8 mouse cellular contexts compared by ENCODE assay signal in genomic region chr19:3323201-3323621, GRCm38 (mm10). TPM values are rescaled to one million over a fixed set of nuclear protein-coding genes. Genes with fewer than 3 reads are reported as not detected.
A peak's percentile ranks its signal among the peaks of the same experiment; 100 is the strongest.
DNase-seq lines count a peak whose midpoint lies in the region; ATAC-seq and TF ChIP-seq lines count a peak whose summit lies in the region.

No protein-coding gene starts in this region.

- intact Hi-C loops in heart, adult 2 months (cut with DNase I) = loop anchor here (5.0 to 10.0 kb wide), 2 partner anchors 252 to 444 kb away; partner anchors contain the start of genes Kmt5b and Ppp6r3

- peak; percentile 91 for ATAC-seq in embryonic facial prominence, embryonic 13.5 days (ENCODE audit: insufficient number of reproducible peaks, insufficient read depth, low FRiP score, low TSS enrichment, low read depth)
- peak; percentile 88 for ATAC-seq in liver, embryonic 11.5 days (replicated peaks; ENCODE audit: low FRiP score)
- peak; percentile 24 for ATAC-seq in monocyte, adult 5-6 weeks (replicated peaks; ENCODE audit: insufficient number of reproducible peaks, low FRiP score, low TSS enrichment, poor library complexity, severe bottlenecking)

- no peaks in the 10 kb centered on the region for H3K36me3 ChIP-seq in embryonic facial prominence, embryonic 13.5 days
- H3K36me3 ChIP-seq in heart, adult 2 months (ENCODE audit: control insufficient read depth, insufficient read depth, low read length) = no peaks in the 10 kb centered on the region
- no peaks in the 10 kb centered on the region for H3K36me3 ChIP-seq in kidney, adult 2 months (ENCODE audit: control insufficient read depth, insufficient read depth, low read length)
- no peaks in the 10 kb centered on the region for H3K36me3 ChIP-seq in liver, embryonic 11.5 days (ENCODE audit: control insufficient read depth, insufficient read depth, low read length)
- H3K36me3 ChIP-seq in splenic B cell, adult 2 months (ENCODE audit: control insufficient read depth, insufficient read depth, low read length, poor library complexity, severe bottlenecking) = no peaks in the 10 kb centered on the region

- H3K4me1 ChIP-seq in embryonic facial prominence, embryonic 13.5 days = peaks cover 35% of the 10 kb centered on the region
- H3K4me1 ChIP-seq in heart, adult 2 months (ENCODE audit: control insufficient read depth, insufficient read depth, low read length) = peaks cover 13% of the 10 kb centered on the region
- peaks cover 8% of the 10 kb centered on the region for H3K4me1 ChIP-seq in kidney, adult 2 months (ENCODE audit: control insufficient read depth, insufficient read depth, low read length)
- peaks cover 17% of the 10 kb centered on the region for H3K4me1 ChIP-seq in liver, embryonic 11.5 days (replicated peaks; ENCODE audit: control insufficient read depth, insufficient read depth, low read length)

- peak overlapping the region; percentile 61 for H3K4me3 ChIP-seq in embryonic facial prominence, embryonic 13.5 days
- peak overlapping the region; percentile 88 for H3K4me3 ChIP-seq in heart, adult 2 months
- peak overlapping the region; percentile 97 for H3K4me3 ChIP-seq in kidney, adult 2 months (ENCODE audit: insufficient read depth, low read depth, low read length)
- H3K4me3 ChIP-seq in liver, embryonic 11.5 days (ENCODE audit: low read depth, low read length) = peak overlapping the region; percentile 61

- no peaks in the 10 kb centered on the region for H3K79me2 ChIP-seq in heart, adult 2 months (replicated peaks; ENCODE audit: control insufficient read depth, insufficient read depth, low read length)

- under 1% methylated on average over 47 of the region's 47 CpGs for WGBS in embryonic facial prominence, embryonic 13.5 days
- 2% methylated on average over 47 of the region's 47 CpGs for WGBS in heart, adult 2 months
- WGBS in kidney, adult 2 months = 2% methylated on average over 47 of the region's 47 CpGs
- WGBS in liver, embryonic 11.5 days = under 1% methylated on average over 47 of the region's 47 CpGs

- no peaks in the 10 kb centered on the region for H3K9me3 ChIP-seq in embryonic facial prominence, embryonic 13.5 days
- H3K9me3 ChIP-seq in liver, embryonic 11.5 days (ENCODE audit: control insufficient read depth, low read length) = no peaks in the 10 kb centered on the region

- TF ChIP-seq EP300 in heart, adult 2 months (IDR thresholded peaks at IDR 0.05; ENCODE audit: insufficient read depth, low read depth, low read length) = no peak

- H3K9ac ChIP-seq in embryonic facial prominence, embryonic 13.5 days = peak overlapping the region; percentile 72
- H3K9ac ChIP-seq in heart, adult 2 months (ENCODE audit: low read depth, low read length) = peak overlapping the region; percentile 93
- peak overlapping the region; percentile 60 for H3K9ac ChIP-seq in liver, embryonic 11.5 days (ENCODE audit: low read depth, low read length)

- peak overlapping the region; percentile 98 for H3K4me2 ChIP-seq in embryonic facial prominence, embryonic 13.5 days
- H3K4me2 ChIP-seq in liver, embryonic 11.5 days = peak overlapping the region; percentile 84

- peak; percentile 90 for DNase-seq in A20 (ENCODE audit: low read depth, low spot score)
- DNase-seq in adrenal gland, postnatal 4 days (ENCODE audit: low spot score in 2 of 2) = peak; percentile 82 to 87
- DNase-seq in heart, adult 2 months = peak; percentile 93 to 94
- DNase-seq in kidney, adult 2 months = peak; percentile 94
- DNase-seq in liver, embryonic 11.5 days (ENCODE audit: low spot score) = peak; percentile 84
- DNase-seq in splenic B cell, adult 2 months (ENCODE audit: low read depth, low spot score) = peak; percentile 81

- peak; percentile 83 for TF ChIP-seq POLR2A in heart, adult 2 months (IDR thresholded peaks at IDR 0.05; ENCODE audit: insufficient read depth, low read depth, low read length)
- TF ChIP-seq POLR2A in kidney, adult 2 months (IDR thresholded peaks at IDR 0.05; ENCODE audit: low read depth, low read length) = peak; percentile 43

- no peak for TF ChIP-seq CTCF in heart, adult 2 months (IDR thresholded peaks at IDR 0.05)
- no peak for TF ChIP-seq CTCF in kidney, adult 2 months (conservative IDR thresholded peaks at IDR 0.05; ENCODE audit: insufficient read depth, insufficient read length, low read depth, low read length)

- no peak overlapping the region for H3K27ac ChIP-seq in embryonic facial prominence, embryonic 13.5 days
- H3K27ac ChIP-seq in heart, adult 2 months = peak overlapping the region; percentile 97
- peak overlapping the region; percentile 100 for H3K27ac ChIP-seq in kidney, adult 2 months (ENCODE audit: insufficient read depth, low read depth, low read length)
- peak overlapping the region; percentile 13 for H3K27ac ChIP-seq in liver, embryonic 11.5 days (ENCODE audit: low read depth, low read length)

- H3K27me3 ChIP-seq in embryonic facial prominence, embryonic 13.5 days = peaks cover 39% of the 10 kb centered on the region
- no peaks in the 10 kb centered on the region for H3K27me3 ChIP-seq in heart, adult 2 months (ENCODE audit: control insufficient read depth, insufficient read depth, low read length)
- H3K27me3 ChIP-seq in kidney, adult 2 months (replicated peaks; ENCODE audit: control insufficient read depth, insufficient read depth, low read length) = no peaks in the 10 kb centered on the region
- no peaks in the 10 kb centered on the region for H3K27me3 ChIP-seq in liver, embryonic 11.5 days (replicated peaks; ENCODE audit: control insufficient read depth, insufficient read depth, low read length)
- no peaks in the 10 kb centered on the region for H3K27me3 ChIP-seq in splenic B cell, adult 2 months (ENCODE audit: control insufficient read depth, insufficient read depth, low read length, poor library complexity, severe bottlenecking)

RNA-seq across cellular contexts. Expression of gene Cpt1a, which starts 1.1 kb away (rescaled TPM):
- total RNA-seq in adrenal gland, postnatal 4 days (2021) = 100 to 1,000 TPM; 225 to 242 TPM
- polyA plus RNA-seq in embryonic facial prominence, embryonic 13.5 days (2015; fragmentation: Nextera tagmentation; extraction: Ambion mirVana) = 14.4 and 16.7 TPM in 2 replicates
- 10 to 100 TPM; 44.0 to 54.7 TPM for total RNA-seq in heart, adult 2 months (2021)
- 42.9 and 49.4 TPM in 2 replicates for polyA plus RNA-seq in heart, adult 2 months (2012; rRNA removed)
- 232 and 272 TPM in 2 replicates for polyA plus RNA-seq in kidney, adult 2 months (2012; rRNA removed)
- 15.0 and 15.8 TPM in 2 replicates for polyA plus RNA-seq in liver, embryonic 11.5 days (2014; fragmentation: Nextera tagmentation; extraction: Ambion mirVana)
- total RNA-seq in monocyte, adult 5-6 weeks (2017) = 49.3 to 85.9 TPM (median 54.0 TPM) in 3 replicates

RNA-seq across cellular contexts. Expression of gene Ighmbp2, which starts 40.4 kb away (rescaled TPM):
- total RNA-seq in adrenal gland, postnatal 4 days (2021) = 10 to 100 TPM; 11.0 to 11.9 TPM
- 12.7 and 12.9 TPM in 2 replicates for polyA plus RNA-seq in embryonic facial prominence, embryonic 13.5 days (2015; fragmentation: Nextera tagmentation; extraction: Ambion mirVana)
- total RNA-seq in heart, adult 2 months (2021) = 1 to 10 TPM; 2.2 to 2.8 TPM
- polyA plus RNA-seq in heart, adult 2 months (2012; rRNA removed) = 2.3 and 2.7 TPM in 2 replicates
- 3.5 and 4.1 TPM in 2 replicates for polyA plus RNA-seq in kidney, adult 2 months (2012; rRNA removed)
- 7.4 and 8.8 TPM in 2 replicates for polyA plus RNA-seq in liver, embryonic 11.5 days (2014; fragmentation: Nextera tagmentation; extraction: Ambion mirVana)
- total RNA-seq in monocyte, adult 5-6 weeks (2017) = 2.3 to 7.1 TPM (median 5.0 TPM) in 3 replicates

RNA-seq across cellular contexts. Expression of gene Mrpl21, which starts 40.5 kb away (rescaled TPM):
- 10 to 100 TPM; 70.8 to 71.9 TPM for total RNA-seq in adrenal gland, postnatal 4 days (2021)
- polyA plus RNA-seq in embryonic facial prominence, embryonic 13.5 days (2015; fragmentation: Nextera tagmentation; extraction: Ambion mirVana) = 128 and 140 TPM in 2 replicates
- total RNA-seq in heart, adult 2 months (2021) = 10 to 100 TPM; 79.4 to 90.1 TPM
- 65.3 and 76.9 TPM in 2 replicates for polyA plus RNA-seq in heart, adult 2 months (2012; rRNA removed)
- 61.4 and 75.0 TPM in 2 replicates for polyA plus RNA-seq in kidney, adult 2 months (2012; rRNA removed)
- polyA plus RNA-seq in liver, embryonic 11.5 days (2014; fragmentation: Nextera tagmentation; extraction: Ambion mirVana) = 154 and 156 TPM in 2 replicates
- total RNA-seq in monocyte, adult 5-6 weeks (2017) = 50.9 to 77.2 TPM (median 60.4 TPM) in 3 replicates

Comparison
In these comparisons a context has a peak if more than half of its experiments do, and no peak if none do; other contexts are left out.
1. ATAC-seq: peak in every context shown above with its lines; median percentile 91 in embryonic facial prominence, embryonic 13.5 days; 88 in liver, embryonic 11.5 days; 24 in monocyte, adult 5-6 weeks.